Mouse (Mus musculus): Measurements from ENCODE around the gene Gabrp.

Gene Gabrp

GRCm38 (mm10) chr11:33578859-33579258, at the start of gene Gabrp:
TSS of gene Gabrp (minus strand) at chr11:33578959.
- no peak for DNase-seq (ENCODE audit: low spot score in 2 of 2)

- DNase-seq (ENCODE audit: low spot score in 2 of 2), result no peak
These were observed 48.5 kb upstream of the Gabrp start for GRCm38 (mm10) chr11:33627136-33627742.

- peak; percentile 24 to 73 for DNase-seq (ENCODE audit: low spot score in 2 of 2)
These were observed 35.5 kb upstream of the Gabrp start for GRCm38 (mm10) chr11:33614218-33614617.

- no peak for DNase-seq (ENCODE audit: low spot score in 2 of 2)
These were observed 29.0 kb upstream of the Gabrp start for GRCm38 (mm10) chr11:33607784-33608183.

GRCm38 (mm10) chr11:33603174-33603573, 24.4 kb upstream of the Gabrp start:
- no peak for DNase-seq (ENCODE audit: low spot score in 2 of 2)

- DNase-seq (ENCODE audit: low spot score in 2 of 2), result no peak
These were observed 20.2 kb upstream of the Gabrp start, which contains the start of gene D130052B06Rik for GRCm38 (mm10) chr11:33598986-33599385. TSS of gene D130052B06Rik (plus strand) at chr11:33599302.

GRCm38 (mm10) chr11:33596655-33597054, 17.9 kb upstream of the Gabrp start:
- no peak for DNase-seq (ENCODE audit: low spot score in 2 of 2)

GRCm38 (mm10) chr11:33592826-33593225, 14.1 kb upstream of the Gabrp start:
- DNase-seq (ENCODE audit: low spot score in 2 of 2), result no peak

GRCm38 (mm10) chr11:33590771-33591170, 12.0 kb upstream of the Gabrp start:
- no peak for DNase-seq (ENCODE audit: low spot score in 2 of 2)

- no peak for DNase-seq (ENCODE audit: low spot score in 2 of 2)
These were observed 7.9 kb upstream of the Gabrp start for GRCm38 (mm10) chr11:33586614-33587013.

GRCm38 (mm10) chr11:33579621-33580020, 862 bp upstream of the Gabrp start:
- no peak for DNase-seq (ENCODE audit: low spot score in 2 of 2)

GRCm38 (mm10) chr11:33574944-33575343, 3.8 kb downstream of the Gabrp start:
- no peak for DNase-seq (ENCODE audit: low spot score in 2 of 2)

- DNase-seq (ENCODE audit: low spot score in 2 of 2), result no peak
These were observed 8.3 kb downstream of the Gabrp start for GRCm38 (mm10) chr11:33570413-33570812.

- no peak for DNase-seq (ENCODE audit: low spot score in 2 of 2)
These were observed 14.8 kb downstream of the Gabrp start for GRCm38 (mm10) chr11:33563921-33564320.

GRCm38 (mm10) chr11:33554123-33554522, 24.6 kb downstream of the Gabrp start:
- DNase-seq (ENCODE audit: low spot score in 2 of 2), result no peak

- DNase-seq (ENCODE audit: low spot score in 2 of 2), result no peak
These were observed 27.7 kb downstream of the Gabrp start for GRCm38 (mm10) chr11:33550861-33551560.

GRCm38 (mm10) chr11:33547386-33547785, 31.4 kb downstream of the Gabrp start:
- no peak for DNase-seq (ENCODE audit: low spot score in 2 of 2)

GRCm38 (mm10) chr11:33544945-33545344, 33.8 kb downstream of the Gabrp start:
- DNase-seq (ENCODE audit: low spot score in 2 of 2), result no peak

GRCm38 (mm10) chr11:33544121-33544520, 34.6 kb downstream of the Gabrp start:
- DNase-seq (ENCODE audit: low spot score in 2 of 2), result no peak

- DNase-seq (ENCODE audit: low spot score in 2 of 2), result no peak
These were observed 41.2 kb downstream of the Gabrp start for GRCm38 (mm10) chr11:33537390-33538125.

GRCm38 (mm10) chr11:33536636-33537035, 42.1 kb downstream of the Gabrp start:
- DNase-seq (ENCODE audit: low spot score in 2 of 2), result no peak

- no peak for DNase-seq (ENCODE audit: low spot score in 2 of 2)
These were observed 44.2 kb downstream of the Gabrp start for GRCm38 (mm10) chr11:33534541-33534940.

GRCm38 (mm10) chr11:33533577-33533976, 45.2 kb downstream of the Gabrp start:
- DNase-seq (ENCODE audit: low spot score in 2 of 2), result no peak

Data from spleen, postnatal 4 days (tissue).